Mouse (Mus musculus): ENCODE measurements around the gene Wdr20. TPM values are rescaled to one million over a fixed set of nuclear protein-coding genes. Genes with fewer than 3 reads are reported as not detected.

Gene Wdr20
- polyA plus RNA-seq, 1 experiment: 22.8 TPM

DNA sequence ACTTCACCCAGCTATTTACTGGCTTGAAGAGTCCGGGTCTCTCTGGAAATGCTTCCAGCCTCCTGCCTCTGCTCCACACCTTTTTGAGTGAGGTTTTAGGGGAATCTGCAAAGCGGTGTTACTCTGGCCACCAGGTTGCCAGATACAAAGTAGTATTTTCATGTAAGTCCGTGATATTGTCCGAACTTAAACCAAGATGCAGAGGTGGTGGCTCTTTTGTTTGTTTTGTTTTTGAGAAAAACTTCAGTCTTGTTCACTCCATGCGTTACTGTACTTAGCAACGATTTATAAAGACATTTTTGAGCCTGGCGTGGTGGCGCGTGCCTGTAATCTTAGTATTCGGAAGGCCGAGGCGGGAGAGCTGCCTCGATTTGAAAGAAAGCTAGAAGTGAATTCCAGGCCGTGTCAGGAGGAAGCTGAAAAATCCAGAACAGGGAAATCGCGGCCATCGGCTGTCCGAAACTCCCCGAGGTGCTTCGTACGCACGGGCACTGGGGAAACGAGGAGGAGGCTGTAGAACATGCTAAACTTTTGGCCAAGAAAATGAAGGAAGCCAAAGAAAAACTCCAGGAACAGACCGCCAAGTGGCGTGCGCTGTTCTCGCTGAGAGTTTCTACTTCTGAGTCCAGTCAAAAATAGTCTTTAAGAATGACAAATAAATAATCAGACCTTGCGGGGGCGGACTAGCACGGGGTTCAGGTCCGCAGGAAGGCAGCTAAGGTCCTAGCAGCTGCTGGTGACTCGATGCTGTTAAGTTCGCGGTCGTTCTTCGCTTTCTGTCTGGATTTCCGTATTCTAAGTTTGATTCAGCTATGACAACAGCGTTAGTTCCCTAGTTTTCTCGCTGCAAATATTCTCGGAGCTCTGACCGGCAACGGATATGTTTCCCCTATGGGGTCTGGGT is 106.7 kb downstream of the Wdr20 start:
- TF ChIP-seq CTCF (IDR thresholded peaks at IDR 0.05; ENCODE audit: borderline replicate concordance, insufficient read depth, low read length) (no peak), POLR2A (IDR thresholded peaks at IDR 0.05; ENCODE audit: low read depth, low read length) (peak; percentile 44)
- Histone ChIP-seq H3K4me1 (ENCODE audit: control insufficient read depth, insufficient read depth, low read length) (peaks cover 5% of the 10 kb centered on the region; the same call in 1 of the 2 replicates), H3K4me3 (ENCODE audit: insufficient read depth, low read length) (peak overlapping the region; percentile 65), H3K27ac (ENCODE audit: insufficient read depth, low read length) (peak overlapping the region; percentile 67)

DNA sequence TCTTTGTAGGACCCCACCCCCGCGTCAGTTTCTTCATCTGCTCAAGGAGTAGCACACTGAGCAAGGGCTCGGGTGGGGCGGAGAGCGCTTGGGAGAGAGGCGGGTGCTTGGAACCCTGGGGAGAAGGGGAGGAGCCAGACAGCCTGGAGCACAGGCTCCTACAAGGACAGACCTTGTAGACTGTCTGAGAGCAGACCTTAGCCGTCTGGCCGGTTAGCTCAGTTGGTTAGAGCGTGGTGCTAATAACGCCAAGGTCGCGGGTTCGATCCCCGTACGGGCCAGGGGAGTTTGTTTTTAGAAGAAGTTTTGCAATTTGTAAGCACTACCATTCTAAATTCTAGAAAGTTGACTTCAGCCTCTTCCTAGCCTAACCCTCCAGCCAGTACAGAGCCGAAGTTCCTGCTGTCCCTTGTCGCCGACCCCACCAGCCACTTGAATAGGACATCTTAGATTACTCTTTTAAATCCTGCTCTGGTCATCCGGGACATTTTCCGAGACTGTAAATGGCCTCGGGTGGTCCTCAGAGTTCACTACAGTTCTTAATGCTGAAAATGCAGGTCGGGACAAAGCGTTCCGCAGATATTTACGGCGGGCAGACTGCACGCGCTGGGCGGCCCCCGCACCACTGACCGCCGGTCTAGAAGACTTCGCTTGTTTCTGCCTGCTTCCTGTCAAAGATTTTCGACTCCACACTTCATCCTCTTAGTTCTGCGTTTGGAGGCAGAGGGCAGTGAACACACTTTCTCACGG is 107.6 kb downstream of the Wdr20 start:
- Histone ChIP-seq H3K4me3 (ENCODE audit: insufficient read depth, low read length) (peak overlapping the region; percentile 65), H3K4me1 (ENCODE audit: control insufficient read depth, insufficient read depth, low read length) (peaks cover 5% of the 10 kb centered on the region; the same call in 1 of the 2 replicates), H3K27ac (ENCODE audit: insufficient read depth, low read length) (peak overlapping the region; percentile 67)
- TF ChIP-seq CTCF (IDR thresholded peaks at IDR 0.05; ENCODE audit: borderline replicate concordance, insufficient read depth, low read length) (no peak), POLR2A (IDR thresholded peaks at IDR 0.05; ENCODE audit: low read depth, low read length) (no peak)

DNA sequence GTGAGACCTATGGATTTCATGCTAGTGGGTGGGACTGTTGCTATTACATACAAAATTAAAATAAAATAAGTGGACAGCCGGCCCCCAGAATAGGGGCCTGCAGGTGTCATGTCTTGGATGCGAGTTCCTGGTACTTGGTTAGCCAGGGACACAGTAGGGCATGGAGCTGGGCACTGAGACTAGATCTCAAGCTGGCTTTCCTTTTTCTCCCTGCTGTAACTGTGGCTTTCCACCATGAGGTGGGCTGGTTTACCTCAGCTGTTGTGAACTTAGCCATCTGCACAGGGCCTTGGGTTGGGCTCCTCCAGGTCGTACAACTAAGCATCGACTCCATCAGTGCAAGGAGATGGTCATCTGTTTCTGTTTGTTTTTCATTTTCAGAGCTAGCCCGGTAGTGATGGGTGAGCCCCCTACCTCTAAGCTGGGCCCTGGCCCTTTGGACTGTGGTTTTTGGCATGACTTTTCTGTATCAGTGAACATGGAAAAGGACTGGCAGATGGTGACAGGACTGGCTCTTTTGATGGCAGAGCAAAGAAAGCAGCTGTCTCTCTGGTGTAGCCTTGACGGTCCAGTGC is 108.5 kb downstream of the Wdr20 start:
- no peak for TF ChIP-seq CTCF (IDR thresholded peaks at IDR 0.05; ENCODE audit: borderline replicate concordance, insufficient read depth, low read length)
- no peak for TF ChIP-seq POLR2A (IDR thresholded peaks at IDR 0.05; ENCODE audit: low read depth, low read length)
- peak overlapping the region; percentile 43 for H3K4me3 ChIP-seq (ENCODE audit: insufficient read depth, low read length)
- H3K4me1 ChIP-seq (ENCODE audit: control insufficient read depth, insufficient read depth, low read length): peaks cover 6% of the 10 kb centered on the region; the same call in 1 of the 2 replicates
- no peak overlapping the region for H3K27ac ChIP-seq (ENCODE audit: insufficient read depth, low read length)

DNA sequence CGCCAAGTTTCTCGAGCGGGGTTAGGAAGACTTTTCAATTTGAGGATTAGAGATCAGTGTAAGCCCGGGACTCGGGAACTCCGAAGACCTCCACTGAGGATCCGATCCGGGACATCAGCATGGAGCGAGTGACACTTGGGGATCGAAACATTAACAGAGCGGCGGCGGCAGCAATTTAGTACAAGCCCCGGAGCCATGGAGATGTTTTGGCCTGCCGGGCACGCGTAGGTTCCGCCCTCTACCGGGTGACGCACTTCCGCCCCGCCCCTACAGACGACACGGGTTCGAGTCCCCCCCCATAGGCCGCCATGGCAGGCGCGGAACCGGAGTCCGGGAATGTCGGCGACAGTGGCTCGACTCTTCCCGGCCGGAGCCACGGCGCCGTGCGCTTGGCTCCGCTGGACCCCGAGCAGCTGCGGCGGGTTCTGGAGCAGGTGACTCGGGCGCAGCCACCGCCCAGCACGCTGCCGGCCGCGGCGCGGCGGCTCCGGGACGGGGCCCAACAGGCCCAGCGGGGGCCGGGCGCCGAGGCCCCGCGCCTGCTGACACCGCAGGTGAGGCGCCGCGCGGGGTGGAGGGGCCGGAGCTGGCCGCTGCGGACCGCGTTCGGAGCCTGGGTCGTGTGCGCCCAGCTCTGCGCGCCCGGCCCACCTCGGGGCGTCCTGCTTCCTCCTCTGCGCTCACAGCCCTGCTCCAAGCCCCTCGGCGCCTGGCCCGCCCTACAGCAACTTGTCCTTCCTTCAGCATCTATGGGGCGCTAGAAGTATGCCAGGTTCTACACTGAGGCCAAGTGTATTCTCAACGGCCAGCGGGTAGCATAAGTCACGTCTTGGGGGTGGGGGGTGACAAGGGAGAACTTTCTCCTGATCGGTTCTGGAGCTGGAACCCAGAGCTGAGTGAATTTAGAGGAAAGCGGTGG is 112.5 kb downstream of the Wdr20 start, which contains the start of gene Zfp839:
Zfp839 (plus strand) TSS at position 244 of the 919 bp plus-strand sequence.
- H3K4me3 ChIP-seq (ENCODE audit: insufficient read depth, low read length): peak within 1 kb of the TSS; percentile 58
- TF ChIP-seq POLR2A (IDR thresholded peaks at IDR 0.05; ENCODE audit: low read depth, low read length): peak; percentile 65
- no peak for TF ChIP-seq CTCF (IDR thresholded peaks at IDR 0.05; ENCODE audit: borderline replicate concordance, insufficient read depth, low read length)
- peak within 1 kb of the TSS; percentile 21 for H3K27ac ChIP-seq (ENCODE audit: insufficient read depth, low read length)
- H3K4me1 ChIP-seq (ENCODE audit: control insufficient read depth, insufficient read depth, low read length): peaks cover 7% of the 10 kb centered on the region; the same call in 1 of the 2 replicates

DNA sequence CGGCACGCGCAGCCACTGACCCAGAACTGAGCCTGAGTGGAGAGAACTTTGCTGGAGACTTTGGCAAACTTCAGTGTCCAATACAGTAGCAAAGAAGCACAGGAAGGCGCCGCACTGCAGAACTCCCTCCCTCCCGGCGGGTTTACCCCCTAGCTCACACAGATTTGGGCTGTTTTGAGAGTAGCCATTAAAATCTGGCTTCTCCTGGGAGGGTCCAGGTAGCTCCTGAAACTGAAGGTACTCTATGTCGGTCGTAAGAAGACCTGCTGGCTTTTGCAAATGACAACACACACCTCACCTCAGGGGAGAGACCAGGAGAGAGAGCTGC is 113.1 kb downstream of the Wdr20 start:
- H3K27ac ChIP-seq (ENCODE audit: insufficient read depth, low read length): 0 out of 2 replicates have a peak overlapping the region, but pooled peaks have one; percentile 4
- H3K4me1 ChIP-seq (ENCODE audit: control insufficient read depth, insufficient read depth, low read length): peaks cover 7% of the 10 kb centered on the region; the same call in 1 of the 2 replicates
- H3K4me3 ChIP-seq (ENCODE audit: insufficient read depth, low read length): peak overlapping the region; percentile 58
- TF ChIP-seq POLR2A (IDR thresholded peaks at IDR 0.05; ENCODE audit: low read depth, low read length) (no peak; the same call in 1 of the 2 replicates), CTCF (IDR thresholded peaks at IDR 0.05; ENCODE audit: borderline replicate concordance, insufficient read depth, low read length) (no peak)

DNA sequence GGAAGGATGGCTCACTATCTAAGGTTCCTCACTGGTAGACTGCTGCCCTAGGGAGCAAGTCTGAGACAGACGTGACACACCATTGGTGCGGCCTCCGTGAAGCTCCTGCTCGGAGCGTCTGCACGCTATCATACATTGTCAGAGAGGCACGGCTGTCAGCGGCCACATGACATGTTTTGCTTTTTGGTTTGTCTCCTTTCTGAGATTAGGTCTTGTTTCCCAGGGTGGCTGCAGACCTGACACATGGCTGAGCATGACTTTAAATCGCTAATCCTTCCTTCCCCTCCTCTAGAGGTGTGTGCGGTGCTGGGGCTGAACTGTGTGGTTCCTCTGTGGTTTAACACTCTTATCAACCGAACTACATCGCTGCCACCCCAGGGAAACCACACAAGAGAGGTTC is 113.7 kb downstream of the Wdr20 start:
- H3K4me1 ChIP-seq (ENCODE audit: control insufficient read depth, insufficient read depth, low read length): 0 out of 2 replicates have a peak, but pooled peaks cover 3% of the 10 kb centered on the region
- no peak for TF ChIP-seq POLR2A (IDR thresholded peaks at IDR 0.05; ENCODE audit: low read depth, low read length)
- TF ChIP-seq CTCF (IDR thresholded peaks at IDR 0.05; ENCODE audit: borderline replicate concordance, insufficient read depth, low read length): no peak
- no peak overlapping the region for H3K27ac ChIP-seq (ENCODE audit: insufficient read depth, low read length)
- peak overlapping the region; percentile 58; the same call in 1 of the 2 replicates for H3K4me3 ChIP-seq (ENCODE audit: insufficient read depth, low read length)

DNA sequence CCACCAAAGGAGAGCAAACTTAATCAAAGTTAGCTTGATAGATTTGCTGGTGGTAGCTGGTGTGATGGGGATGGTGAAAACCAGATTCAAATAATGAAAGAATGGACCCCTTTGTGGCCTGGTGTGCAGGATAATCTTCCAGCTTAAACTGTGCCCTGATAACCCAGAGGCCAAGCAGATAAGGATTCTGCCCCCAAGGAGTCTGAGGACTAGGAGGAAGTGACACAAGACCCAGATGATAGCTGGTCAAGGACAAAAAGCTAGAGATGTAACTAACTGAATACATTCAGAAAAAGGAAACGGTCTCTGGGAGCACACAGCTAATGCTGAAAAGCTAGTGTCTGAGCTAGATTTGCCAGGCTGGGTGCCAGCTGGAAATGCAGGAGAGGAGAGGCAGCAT is 114.2 kb downstream of the Wdr20 start:
- 0 out of 2 replicates have a peak, but pooled peaks cover 3% of the 10 kb centered on the region for H3K4me1 ChIP-seq (ENCODE audit: control insufficient read depth, insufficient read depth, low read length)
- TF ChIP-seq POLR2A (IDR thresholded peaks at IDR 0.05; ENCODE audit: low read depth, low read length): no peak
- TF ChIP-seq CTCF (IDR thresholded peaks at IDR 0.05; ENCODE audit: borderline replicate concordance, insufficient read depth, low read length): no peak
- H3K27ac ChIP-seq (ENCODE audit: insufficient read depth, low read length): no peak overlapping the region
- no peak overlapping the region for H3K4me3 ChIP-seq (ENCODE audit: insufficient read depth, low read length)

Other genes starting within 250 kb of the Wdr20 start
- 175 and 188 TPM in 2 replicates for gene Dync1h1, start 136.5 kb upstream of the Wdr20 start, polyA plus RNA-seq (2011; ENCODE audit: insufficient read length, low read depth, missing spikeins)
- gene 1700001K19Rik, start 55.3 kb upstream of the Wdr20 start, polyA plus RNA-seq (2011; ENCODE audit: insufficient read length, low read depth, missing spikeins): not detected in 2 replicates
- gene Hsp90aa1, start 35.2 kb upstream of the Wdr20 start, polyA plus RNA-seq (2011; ENCODE audit: insufficient read length, low read depth, missing spikeins): 645 and 834 TPM in 2 replicates
- gene Mok, start 103.0 kb downstream of the Wdr20 start, polyA plus RNA-seq (2011; ENCODE audit: insufficient read length, low read depth, missing spikeins): 1.2 and 1.5 TPM in 2 replicates
- 6.3 and 6.6 TPM in 2 replicates for gene Zfp839, start 112.3 kb downstream of the Wdr20 start, polyA plus RNA-seq (2011; ENCODE audit: insufficient read length, low read depth, missing spikeins)
- gene Cinp, start 151.2 kb downstream of the Wdr20 start, polyA plus RNA-seq (2011; ENCODE audit: insufficient read length, low read depth, missing spikeins): 44.8 and 51.5 TPM in 2 replicates
- gene Tecpr2, start 151.3 kb downstream of the Wdr20 start, polyA plus RNA-seq (2011; ENCODE audit: insufficient read length, low read depth, missing spikeins): 5.7 and 7.7 TPM in 2 replicates
- 3.3 and 3.8 TPM in 2 replicates for gene Ankrd9, start 241.1 kb downstream of the Wdr20 start, polyA plus RNA-seq (2011; ENCODE audit: insufficient read length, low read depth, missing spikeins)

Measured in embryonic fibroblast, embryonic 13.5 days (primary cell).